Mouse (Mus musculus) hindbrain, embryonic 12.5 days (tissue): ENCODE results near the gene Gli3. TPM values are rescaled to one million over a fixed set of nuclear protein-coding genes. Genes with fewer than 3 reads are reported as not detected.

Experiments used
- ATAC-seq: fragments of 200-750 bp; cut with Nextera tagmentation; 2 replicates; pipeline ENCODE4 v1.8.0; 2017; ENCODE audit warnings: moderate TSS enrichment; ENCODE audit not compliant: low FRiP score
- H3K27ac ChIP-seq: fragments of 300-500 bp; sonication (generic); 2 replicates; pipeline ENCODE4 v1.5.1; 2016; ENCODE audit warnings: mild to moderate bottlenecking
- H3K27me3 ChIP-seq: fragments of 300-500 bp; sonication (generic); 2 replicates; pipeline ENCODE4 v1.6.1; 2016; ENCODE audit warnings: mild to moderate bottlenecking
- H3K36me3 ChIP-seq: fragments of 300-500 bp; sonication (generic); 2 replicates; pipeline ENCODE4 v1.6.1; 2016; ENCODE audit warnings: mild to moderate bottlenecking
- H3K4me1 ChIP-seq: fragments of 300-500 bp; sonication (generic); 2 replicates; pipeline ENCODE4 v1.6.1; 2016
- H3K4me2 ChIP-seq: fragments of 300-500 bp; sonication (generic); replicated peaks from 2 replicates; pipeline ENCODE4 v1.6.1; 2016; ENCODE audit warnings: mild to moderate bottlenecking
- H3K4me3 ChIP-seq: fragments of 300-500 bp; sonication (generic); 2 replicates; pipeline ENCODE4 v1.5.1; 2016; ENCODE audit warnings: mild to moderate bottlenecking
- H3K9ac ChIP-seq: fragments of 300-500 bp; sonication (generic); 2 replicates; pipeline ENCODE4 v1.6.1; 2016; ENCODE audit warnings: mild to moderate bottlenecking, moderate library complexity
- H3K9me3 ChIP-seq: fragments of 300-500 bp; sonication (generic); replicated peaks from 2 replicates; pipeline ENCODE4 v1.6.1; 2016; ENCODE audit warnings: mild to moderate bottlenecking
- WGBS: fragments of 180-500 bp; shearing (Covaris S2); methylation state at CpG from one replicate; pipeline ENCODE4 v1.1.7; 2016; 5-methylcytosine and 5-hydroxymethylcytosine counted together
- polyA plus RNA-seq: library from polyadenylated mRNA; unstranded; fragments of >200 nt; fragmentation: Nextera tagmentation; extraction: Ambion mirVana; gene quantifications from 2 replicates; pipeline ENCODE4 v1.2.1, GENCODE M21; 2016

Gene Gli3
- polyA plus RNA-seq, 1 experiment from 2014 or later: 25.8 TPM

DNA sequence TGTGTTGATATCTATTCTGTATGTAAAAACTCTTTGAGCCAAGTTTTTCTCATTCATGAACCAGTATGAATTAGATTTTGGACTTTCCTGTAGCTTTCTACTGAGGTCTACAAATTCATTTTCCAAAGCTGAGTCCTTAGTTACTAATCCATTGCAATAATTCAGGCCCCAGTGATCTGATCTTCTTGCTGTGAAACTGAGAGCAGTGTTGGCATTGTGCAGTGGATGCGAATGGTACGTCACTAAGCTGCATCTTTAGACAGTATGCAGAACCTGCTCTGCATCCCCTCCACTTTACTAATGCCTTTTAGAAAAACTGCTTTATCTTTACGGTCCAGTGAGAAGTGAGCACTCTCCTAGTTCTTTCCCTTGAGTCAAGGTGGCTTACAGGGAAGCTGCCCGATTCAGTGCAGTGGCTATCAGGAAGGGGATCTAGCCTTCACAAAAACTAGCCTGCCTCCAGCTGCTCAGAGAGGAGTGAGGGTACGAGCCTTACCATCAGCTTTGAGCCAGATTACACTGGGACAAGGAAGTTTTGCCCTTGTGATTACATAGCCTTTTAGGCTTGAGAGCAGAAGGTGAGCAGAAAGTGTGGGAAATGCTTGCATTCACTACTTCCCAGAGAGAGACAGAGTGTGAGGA is 155.1 kb downstream of the Gli3 start:
- Histone ChIP-seq H3K36me3 (no peaks in the 10 kb centered on the region), H3K27me3 (peaks cover 5% of the 10 kb centered on the region; the same call in 1 of the 2 replicates), H3K4me2 (no peak overlapping the region), H3K9ac (no peak overlapping the region), H3K4me3 (no peak overlapping the region), H3K9me3 (no peaks in the 10 kb centered on the region), H3K4me1 (peaks cover 29% of the 10 kb centered on the region), H3K27ac (no peak overlapping the region)
- 59% methylated on average over 5 of the region's 5 CpGs for WGBS
- ATAC-seq: no peak

- 15% methylated on average over 7 of the region's 7 CpGs for WGBS
- no peaks in the 10 kb centered on the region for H3K9me3 ChIP-seq
- H3K4me3 ChIP-seq: no peak overlapping the region
- H3K27me3 ChIP-seq: peaks cover 10% of the 10 kb centered on the region; the same call in 1 of the 2 replicates
- no peak overlapping the region for H3K9ac ChIP-seq
- peak overlapping the region; percentile 52; the same call in 1 of the 2 replicates for H3K27ac ChIP-seq
- peak; percentile 69 for ATAC-seq
- no peaks in the 10 kb centered on the region for H3K36me3 ChIP-seq
- H3K4me1 ChIP-seq: peaks cover 48% of the 10 kb centered on the region
- peak overlapping the region; percentile 21; the same call in 1 of the 2 replicates for H3K4me2 ChIP-seq
Measured at GRCm38 (mm10) chr13:15621009-15621408, 158.0 kb downstream of the Gli3 start.

GRCm38 (mm10) chr13:15624490-15625353 is 161.7 kb downstream of the Gli3 start:
- no peaks in the 10 kb centered on the region for H3K9me3 ChIP-seq
- 14% methylated on average over 8 of the region's 8 CpGs for WGBS
- ATAC-seq: peak; percentile 31; the same call in 1 of the 2 replicates
- H3K4me3 ChIP-seq: no peak overlapping the region
- H3K27me3 ChIP-seq: peaks cover 10% of the 10 kb centered on the region; the same call in 1 of the 2 replicates
- H3K36me3 ChIP-seq: no peaks in the 10 kb centered on the region
- no peak overlapping the region for H3K4me2 ChIP-seq
- peak overlapping the region; percentile 12 for H3K27ac ChIP-seq
- peaks cover 57% of the 10 kb centered on the region for H3K4me1 ChIP-seq
- no peak overlapping the region for H3K9ac ChIP-seq

DNA sequence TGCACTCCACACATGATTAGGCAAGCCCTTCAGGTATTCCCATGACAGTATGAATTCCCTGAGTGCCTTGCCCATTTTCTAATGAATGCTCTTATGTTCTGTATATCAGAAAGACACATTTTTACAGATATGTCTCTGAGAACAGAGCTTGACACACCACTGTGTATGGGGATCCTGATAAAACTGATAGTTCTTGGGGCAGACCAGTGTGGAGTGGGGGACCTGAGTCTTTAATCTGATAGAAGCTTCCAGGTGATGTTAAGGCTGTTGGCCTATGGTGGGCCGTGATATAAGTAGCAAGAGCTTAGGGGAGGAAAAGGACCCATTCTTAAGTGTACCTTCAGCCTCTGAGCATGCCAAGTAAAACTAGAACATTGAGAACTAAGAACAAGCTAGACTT is 178.5 kb downstream of the Gli3 start:
- no peaks in the 10 kb centered on the region for H3K4me1 ChIP-seq
- no peaks in the 10 kb centered on the region for H3K27me3 ChIP-seq
- 100% methylated on average over 1 of the region's 1 CpGs for WGBS
- H3K36me3 ChIP-seq: no peaks in the 10 kb centered on the region
- H3K9ac ChIP-seq: no peak overlapping the region
- no peak for ATAC-seq
- H3K4me3 ChIP-seq: no peak overlapping the region
- no peaks in the 10 kb centered on the region for H3K9me3 ChIP-seq
- no peak overlapping the region for H3K27ac ChIP-seq
- no peak overlapping the region for H3K4me2 ChIP-seq

DNA sequence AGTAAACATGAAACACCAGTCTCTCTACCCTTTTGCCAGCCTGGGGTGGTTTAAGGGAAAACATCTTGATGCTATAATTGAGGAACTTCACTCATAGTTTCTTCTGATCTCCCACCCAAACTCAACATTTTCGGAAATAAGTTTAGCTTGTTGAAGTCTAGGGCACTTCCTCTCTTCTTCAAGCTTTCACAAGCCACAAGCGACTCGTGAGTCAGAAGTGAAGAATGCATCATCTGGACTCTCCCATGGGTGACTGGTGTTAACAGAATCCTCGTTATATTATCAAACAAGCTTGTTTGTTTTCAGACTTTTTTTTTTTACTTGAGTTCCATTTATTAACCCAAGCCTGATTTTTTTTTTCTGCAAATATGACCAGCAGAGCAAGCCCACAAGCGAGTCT is 197.5 kb downstream of the Gli3 start:
- WGBS: 83% methylated on average over 5 of the region's 5 CpGs
- peaks cover 10% of the 10 kb centered on the region; the same call in 1 of the 2 replicates for H3K36me3 ChIP-seq
- H3K9me3 ChIP-seq: no peaks in the 10 kb centered on the region
- no peaks in the 10 kb centered on the region for H3K27me3 ChIP-seq
- no peaks in the 10 kb centered on the region for H3K4me1 ChIP-seq
- no peak for ATAC-seq
- H3K4me2 ChIP-seq: no peak overlapping the region
- H3K9ac ChIP-seq: no peak overlapping the region
- no peak overlapping the region for H3K27ac ChIP-seq
- H3K4me3 ChIP-seq: no peak overlapping the region

- Histone ChIP-seq H3K36me3 (peaks cover 10% of the 10 kb centered on the region; the same call in 1 of the 2 replicates), H3K4me2 (no peak overlapping the region), H3K9ac (no peak overlapping the region), H3K9me3 (no peaks in the 10 kb centered on the region), H3K4me3 (no peak overlapping the region), H3K4me1 (no peaks in the 10 kb centered on the region), H3K27ac (no peak overlapping the region), H3K27me3 (no peaks in the 10 kb centered on the region)
- 52% methylated on average over 10 of the region's 10 CpGs for WGBS
- no peak for ATAC-seq
Measured at GRCm38 (mm10) chr13:15662375-15662774, 199.3 kb downstream of the Gli3 start.

DNA sequence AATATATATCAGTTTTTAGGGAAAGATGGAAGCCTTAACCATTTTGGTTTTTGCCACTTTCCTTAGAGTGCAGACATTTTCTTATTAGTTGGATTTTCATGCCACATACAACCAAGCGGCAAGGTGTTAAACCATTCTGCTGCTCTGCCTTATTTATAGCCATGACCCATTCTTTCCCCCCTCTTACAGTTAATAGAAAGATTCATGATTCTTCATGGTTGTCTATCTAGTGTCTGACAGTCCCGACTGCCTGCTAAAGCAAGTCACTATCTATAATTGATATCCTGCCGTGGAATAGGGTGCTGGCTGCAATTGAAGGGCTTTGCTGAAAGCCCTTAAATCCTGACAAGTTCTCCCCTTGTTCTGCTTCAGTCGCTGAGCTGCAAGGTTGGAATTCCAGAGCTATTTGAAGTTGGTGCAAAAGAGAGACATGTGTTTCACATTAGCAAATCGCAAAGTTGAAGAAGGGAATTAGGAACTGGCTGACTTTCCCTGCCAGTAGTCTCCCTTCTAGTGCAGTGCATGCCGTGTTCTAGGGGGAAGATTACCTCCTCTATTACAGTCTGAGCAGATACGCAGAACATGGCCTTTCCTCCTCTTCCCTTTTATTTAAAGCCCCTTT is 201.7 kb downstream of the Gli3 start:
- Histone ChIP-seq H3K9me3 (no peaks in the 10 kb centered on the region), H3K36me3 (peaks cover 10% of the 10 kb centered on the region; the same call in 1 of the 2 replicates), H3K27me3 (no peaks in the 10 kb centered on the region), H3K4me2 (no peak overlapping the region), H3K4me1 (no peaks in the 10 kb centered on the region), H3K27ac (no peak overlapping the region; the same call in 1 of the 2 replicates), H3K9ac (no peak overlapping the region), H3K4me3 (no peak overlapping the region)
- no peak for ATAC-seq
- 42% methylated on average over 7 of the region's 7 CpGs for WGBS

GRCm38 (mm10) chr13:15665514-15665913 is 202.5 kb downstream of the Gli3 start:
- Histone ChIP-seq H3K36me3 (peaks cover 8% of the 10 kb centered on the region; the same call in 1 of the 2 replicates), H3K27ac (no peak overlapping the region), H3K9me3 (no peaks in the 10 kb centered on the region), H3K9ac (no peak overlapping the region), H3K4me1 (no peaks in the 10 kb centered on the region), H3K4me2 (no peak overlapping the region), H3K27me3 (no peaks in the 10 kb centered on the region), H3K4me3 (no peak overlapping the region)
- ATAC-seq: no peak
- WGBS: 85% methylated on average over 8 of the region's 8 CpGs

DNA sequence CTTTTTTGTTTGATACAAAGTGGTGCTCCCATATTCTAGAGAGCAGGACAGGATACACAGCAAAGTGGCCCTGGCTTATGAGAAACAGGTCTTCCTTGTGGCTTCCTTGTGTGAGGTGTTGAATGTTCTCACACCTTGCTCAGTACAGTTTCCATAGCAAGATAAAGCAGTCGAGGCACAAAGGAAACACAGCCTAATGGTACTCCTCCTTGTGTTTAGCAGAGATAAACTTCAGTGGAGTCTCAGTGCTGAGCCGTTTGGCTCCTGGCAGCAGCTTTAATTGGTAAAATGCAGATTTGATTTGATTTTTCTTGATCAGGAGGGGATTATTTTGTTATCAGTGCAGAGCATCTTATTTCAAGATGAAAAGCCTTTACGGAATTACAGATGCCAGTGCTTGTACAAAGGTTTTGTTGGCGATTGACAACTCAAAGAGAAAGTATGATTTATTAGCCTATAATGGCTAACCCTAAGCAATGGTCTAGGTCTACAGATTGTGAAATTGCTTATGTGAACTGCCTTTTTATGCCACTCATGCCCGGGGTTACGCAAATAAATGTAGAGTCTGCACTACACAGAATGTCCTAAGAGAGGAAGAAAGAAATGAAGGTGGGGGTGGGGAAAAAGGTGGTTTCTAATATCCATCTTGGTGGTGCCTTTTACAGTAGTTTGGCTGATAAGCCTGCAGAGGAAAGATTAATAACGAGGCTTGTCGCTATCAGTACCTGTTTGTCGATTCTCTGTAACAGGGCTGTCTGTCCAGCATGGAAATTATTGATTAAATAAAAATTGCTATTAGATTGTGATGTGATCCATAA is 207.3 kb downstream of the Gli3 start:
- H3K4me3 ChIP-seq: no peak overlapping the region
- peak; percentile 43; the same call in 1 of the 2 replicates for ATAC-seq
- no peak overlapping the region for H3K9ac ChIP-seq
- no peak overlapping the region for H3K4me2 ChIP-seq
- no peaks in the 10 kb centered on the region for H3K27me3 ChIP-seq
- H3K4me1 ChIP-seq: no peaks in the 10 kb centered on the region
- H3K36me3 ChIP-seq: no peaks in the 10 kb centered on the region
- H3K9me3 ChIP-seq: no peaks in the 10 kb centered on the region
- WGBS: 82% methylated on average over 9 of the region's 9 CpGs
- H3K27ac ChIP-seq: 0 out of 2 replicates have a peak overlapping the region, but pooled peaks have one; percentile 5

DNA sequence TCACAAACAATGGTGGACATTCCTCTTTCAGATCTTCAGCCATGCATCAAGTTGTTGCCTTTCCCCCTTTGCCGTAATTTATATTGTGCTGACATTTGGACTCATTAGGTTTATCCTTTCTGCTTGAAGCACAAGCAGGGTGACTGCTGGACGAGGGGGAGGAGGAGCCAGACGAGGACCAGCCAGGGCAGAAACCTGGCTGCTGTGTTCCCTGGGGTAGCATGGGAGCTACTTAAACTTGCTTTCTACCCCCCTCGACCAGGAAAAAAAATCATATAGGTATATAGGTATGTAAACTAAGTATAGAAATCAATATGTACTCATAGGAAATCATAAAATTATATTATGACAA is 207.9 kb downstream of the Gli3 start:
- Histone ChIP-seq H3K4me1 (no peaks in the 10 kb centered on the region), H3K4me2 (no peak overlapping the region), H3K27me3 (no peaks in the 10 kb centered on the region), H3K36me3 (no peaks in the 10 kb centered on the region), H3K27ac (no peak overlapping the region), H3K9ac (no peak overlapping the region), H3K9me3 (no peaks in the 10 kb centered on the region), H3K4me3 (no peak overlapping the region)
- peak; percentile 38; the same call in 1 of the 2 replicates for ATAC-seq
- 66% methylated on average over 4 of the region's 4 CpGs for WGBS

DNA sequence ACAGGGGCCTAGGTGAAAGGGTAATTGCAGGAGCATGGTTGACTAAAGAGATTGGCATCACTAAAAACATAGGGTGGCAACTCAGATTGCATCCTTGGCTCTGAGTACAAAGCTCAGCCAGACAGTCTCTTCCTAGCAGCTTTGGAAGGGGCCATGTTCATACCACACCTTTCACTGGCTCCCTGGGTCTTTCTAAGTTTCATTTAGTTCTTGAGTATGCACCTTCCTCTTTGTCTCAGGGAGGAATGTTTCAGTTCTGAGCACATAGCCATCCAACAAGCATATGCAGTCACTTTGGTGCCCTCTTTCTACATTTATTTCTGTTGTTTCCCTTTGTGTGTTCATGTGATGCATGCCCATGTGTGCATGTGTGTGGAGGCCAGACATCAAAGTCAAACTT is 212.4 kb downstream of the Gli3 start:
- Histone ChIP-seq H3K27ac (no peak overlapping the region), H3K4me1 (no peaks in the 10 kb centered on the region), H3K27me3 (no peaks in the 10 kb centered on the region), H3K4me3 (no peak overlapping the region), H3K9me3 (no peaks in the 10 kb centered on the region), H3K36me3 (no peaks in the 10 kb centered on the region), H3K4me2 (no peak overlapping the region), H3K9ac (no peak overlapping the region)
- no peak for ATAC-seq
